Mouse (Mus musculus): ENCODE measurements around the gene Gfral. TPM values are rescaled to one million over a fixed set of nuclear protein-coding genes. Genes with fewer than 3 reads are reported as not detected.
A peak's percentile ranks its signal among the peaks of the same experiment; 100 is the strongest.

Gene Gfral
- not detected in 2 replicates for polyA plus RNA-seq (2014; fragmentation: Nextera tagmentation; extraction: Ambion mirVana)

DNA sequence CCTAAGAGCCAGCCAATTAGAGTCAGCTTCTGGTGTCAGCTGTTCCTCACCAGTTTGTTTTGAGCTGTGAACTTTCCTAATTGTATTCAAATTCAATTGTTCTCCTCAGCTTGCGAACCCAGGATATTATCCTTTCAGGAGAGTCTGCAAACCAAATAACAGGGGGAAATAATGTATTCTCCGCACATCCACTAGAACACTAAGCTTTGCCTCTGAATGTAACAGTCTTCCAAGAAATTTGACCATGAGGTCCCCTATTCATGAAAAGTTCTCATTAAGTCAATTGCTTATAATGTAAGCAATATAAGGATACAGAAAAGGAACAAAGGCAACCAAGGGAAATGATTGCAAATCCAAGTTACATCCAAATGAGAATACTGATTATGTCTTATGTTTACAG lies at the start of gene Gfral:
Gene Gfral, minus strand, starts transcription at position 101 of the 400 bp plus-strand sequence.
- H3K9ac ChIP-seq (ENCODE audit: low read depth, low read length) = no peak within 1 kb of the TSS
- no peaks in the 10 kb centered on the region for H3K36me3 ChIP-seq (ENCODE audit: control insufficient read depth, insufficient read depth, low read length)
- DNase-seq (ENCODE audit: low spot score) (no peak), ATAC-seq (ENCODE audit: low read depth) (no peak)
- WGBS = 84% methylated on average over 2 of the region's 2 CpGs
- H3K27me3 ChIP-seq (replicated peaks; ENCODE audit: control insufficient read depth, insufficient read depth, low read length) = no peaks in the 10 kb centered on the region
- no peak within 1 kb of the TSS for H3K4me3 ChIP-seq (ENCODE audit: low read depth, low read length)
- no peak within 1 kb of the TSS for H3K27ac ChIP-seq (replicated peaks; ENCODE audit: low read depth, low read length)
- no peak within 1 kb of the TSS for H3K4me2 ChIP-seq (ENCODE audit: low read depth, low read length)
- no peaks in the 10 kb centered on the region for H3K9me3 ChIP-seq (ENCODE audit: control insufficient read depth, low read length)
- no peaks in the 10 kb centered on the region for H3K4me1 ChIP-seq (ENCODE audit: control insufficient read depth, insufficient read depth, low read length)

DNA sequence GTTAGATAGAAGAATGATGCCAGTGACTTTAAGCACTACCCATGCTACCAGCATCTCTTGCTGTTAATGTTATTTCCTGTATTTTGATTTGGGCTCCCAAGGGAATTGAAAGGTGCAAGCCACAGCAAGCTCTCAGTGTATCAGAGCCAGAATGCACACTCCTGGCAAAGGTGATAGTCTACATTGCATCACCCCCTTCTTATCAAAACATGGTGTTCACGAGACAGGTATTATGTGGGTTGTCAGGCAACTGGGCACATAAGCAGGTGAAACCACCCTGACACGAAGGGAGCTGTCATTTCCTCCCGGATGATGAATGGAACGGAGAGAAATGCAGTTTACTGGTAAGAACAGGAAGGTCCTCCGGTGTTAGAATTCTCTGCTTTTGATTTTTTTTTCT lies 44.3 kb upstream of the Gfral start:
- ATAC-seq (ENCODE audit: low read depth) = no peak
- DNase-seq (ENCODE audit: low spot score) = no peak
- no peak overlapping the region for H3K9ac ChIP-seq (ENCODE audit: low read depth, low read length)
- no peaks in the 10 kb centered on the region for H3K4me1 ChIP-seq (ENCODE audit: control insufficient read depth, insufficient read depth, low read length)
- no peaks in the 10 kb centered on the region for H3K27me3 ChIP-seq (replicated peaks; ENCODE audit: control insufficient read depth, insufficient read depth, low read length)
- no peak overlapping the region for H3K27ac ChIP-seq (replicated peaks; ENCODE audit: low read depth, low read length)
- H3K4me3 ChIP-seq (ENCODE audit: low read depth, low read length) = no peak overlapping the region
- H3K4me2 ChIP-seq (ENCODE audit: low read depth, low read length) = no peak overlapping the region
- no peaks in the 10 kb centered on the region for H3K9me3 ChIP-seq (ENCODE audit: control insufficient read depth, low read length)
- 74% methylated on average over 5 of the region's 5 CpGs for WGBS
- no peaks in the 10 kb centered on the region for H3K36me3 ChIP-seq (ENCODE audit: control insufficient read depth, insufficient read depth, low read length)

DNA sequence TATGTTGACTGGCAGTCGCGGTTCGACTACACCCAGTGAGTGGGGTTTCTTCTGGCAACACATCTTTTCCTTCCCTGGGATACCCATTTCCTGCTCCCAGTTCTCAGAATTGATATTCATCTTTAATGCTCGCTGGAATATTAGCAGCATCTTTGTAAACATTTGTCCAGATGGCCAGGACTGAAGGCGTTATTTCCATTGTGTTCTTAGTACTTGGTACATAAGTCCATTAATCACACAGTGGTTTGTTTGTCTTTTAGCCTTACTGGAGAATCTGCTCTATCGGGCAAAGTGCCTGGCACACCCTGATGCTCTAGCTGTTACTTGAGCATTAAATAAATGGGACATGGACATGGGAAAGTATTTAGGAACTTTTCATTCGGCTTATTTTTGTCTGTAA lies 39.1 kb upstream of the Gfral start:
- Histone ChIP-seq H3K36me3 (ENCODE audit: control insufficient read depth, insufficient read depth, low read length) (no peaks in the 10 kb centered on the region), H3K4me3 (ENCODE audit: low read depth, low read length) (no peak overlapping the region), H3K9me3 (ENCODE audit: control insufficient read depth, low read length) (no peaks in the 10 kb centered on the region), H3K27ac (replicated peaks; ENCODE audit: low read depth, low read length) (no peak overlapping the region), H3K4me1 (ENCODE audit: control insufficient read depth, insufficient read depth, low read length) (no peaks in the 10 kb centered on the region), H3K4me2 (ENCODE audit: low read depth, low read length) (no peak overlapping the region), H3K9ac (ENCODE audit: low read depth, low read length) (no peak overlapping the region), H3K27me3 (replicated peaks; ENCODE audit: control insufficient read depth, insufficient read depth, low read length) (no peaks in the 10 kb centered on the region)
- 85% methylated on average over 7 of the region's 7 CpGs for WGBS
- ATAC-seq (ENCODE audit: low read depth) (no peak), DNase-seq (ENCODE audit: low spot score) (no peak)

DNA sequence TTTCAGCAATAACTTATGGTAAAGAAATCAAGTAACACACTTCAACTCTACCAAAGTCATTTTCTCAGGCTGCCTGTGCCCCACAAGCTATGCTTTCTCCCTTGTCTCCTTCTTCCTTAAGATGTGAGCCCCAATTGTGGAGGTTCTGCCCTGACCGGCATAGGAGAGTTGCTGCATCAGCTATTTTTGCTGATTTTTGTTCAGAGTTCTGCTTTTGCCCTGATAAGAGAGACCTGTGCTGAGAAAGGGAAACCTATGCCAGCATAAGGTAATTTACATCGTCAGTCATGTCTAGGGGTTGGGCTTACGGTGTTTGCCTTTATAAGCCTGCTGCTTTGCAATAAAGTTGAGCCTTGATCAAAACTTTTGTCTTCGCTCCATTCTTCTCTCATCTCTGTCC lies 38.7 kb upstream of the Gfral start:
- no peaks in the 10 kb centered on the region for H3K4me1 ChIP-seq (ENCODE audit: control insufficient read depth, insufficient read depth, low read length)
- no peak overlapping the region for H3K9ac ChIP-seq (ENCODE audit: low read depth, low read length)
- H3K4me2 ChIP-seq (ENCODE audit: low read depth, low read length) = no peak overlapping the region
- ATAC-seq (ENCODE audit: low read depth) = no peak
- no peaks in the 10 kb centered on the region for H3K36me3 ChIP-seq (ENCODE audit: control insufficient read depth, insufficient read depth, low read length)
- no peaks in the 10 kb centered on the region for H3K9me3 ChIP-seq (ENCODE audit: control insufficient read depth, low read length)
- no peak overlapping the region for H3K27ac ChIP-seq (replicated peaks; ENCODE audit: low read depth, low read length)
- WGBS = 90% methylated on average over 4 of the region's 4 CpGs
- DNase-seq (ENCODE audit: low spot score) = no peak
- H3K27me3 ChIP-seq (replicated peaks; ENCODE audit: control insufficient read depth, insufficient read depth, low read length) = no peaks in the 10 kb centered on the region
- H3K4me3 ChIP-seq (ENCODE audit: low read depth, low read length) = no peak overlapping the region

DNA sequence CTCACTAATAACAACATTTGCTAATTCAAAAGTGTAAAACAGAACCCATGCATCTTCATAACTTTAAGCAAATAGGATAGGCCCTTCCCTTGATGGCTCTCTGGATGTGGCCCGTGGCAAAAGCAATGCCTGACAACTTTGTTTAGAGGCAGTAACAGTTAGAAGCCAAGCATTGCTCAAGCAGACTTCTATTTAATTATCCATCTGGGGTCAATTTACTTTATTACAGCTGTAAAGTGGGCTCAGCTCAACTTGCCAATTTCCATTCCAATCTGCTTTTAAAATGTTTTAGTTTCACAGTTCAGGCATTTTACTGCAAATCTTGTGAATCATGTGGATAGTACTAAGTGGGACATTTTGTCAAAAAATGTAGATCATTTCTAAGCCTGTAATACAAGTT lies 28.9 kb upstream of the Gfral start:
- WGBS = 42% methylated on average over 1 of the region's 1 CpGs
- no peak overlapping the region for H3K4me3 ChIP-seq (ENCODE audit: low read depth, low read length)
- no peak overlapping the region for H3K27ac ChIP-seq (replicated peaks; ENCODE audit: low read depth, low read length)
- DNase-seq (ENCODE audit: low spot score) (no peak), ATAC-seq (ENCODE audit: low read depth) (no peak)
- no peak overlapping the region for H3K4me2 ChIP-seq (ENCODE audit: low read depth, low read length)
- H3K9ac ChIP-seq (ENCODE audit: low read depth, low read length) = no peak overlapping the region
- H3K4me1 ChIP-seq (ENCODE audit: control insufficient read depth, insufficient read depth, low read length) = peaks cover 1% of the 10 kb centered on the region; the same call in 1 of the 2 replicates
- H3K36me3 ChIP-seq (ENCODE audit: control insufficient read depth, insufficient read depth, low read length) = no peaks in the 10 kb centered on the region
- H3K27me3 ChIP-seq (replicated peaks; ENCODE audit: control insufficient read depth, insufficient read depth, low read length) = no peaks in the 10 kb centered on the region
- no peaks in the 10 kb centered on the region for H3K9me3 ChIP-seq (ENCODE audit: control insufficient read depth, low read length)

DNA sequence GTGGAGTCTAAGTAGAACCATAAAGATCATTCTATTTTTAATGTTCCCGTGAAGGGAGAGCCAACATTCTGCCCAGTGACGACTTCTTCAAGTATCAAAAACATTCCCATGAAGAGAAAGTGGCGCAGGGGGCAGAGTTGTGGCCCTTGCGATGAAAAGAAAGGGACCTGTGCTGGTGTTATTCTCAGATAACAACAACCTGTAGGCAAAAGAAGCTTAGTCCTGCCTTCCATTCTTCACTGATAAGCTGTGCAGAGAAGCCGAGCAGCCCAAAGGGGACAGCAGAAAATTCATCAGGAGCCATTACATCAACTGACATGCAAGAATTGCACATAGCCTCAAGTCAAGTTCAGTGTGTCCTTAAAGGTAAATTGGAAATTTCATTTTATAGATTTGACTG lies 24.5 kb upstream of the Gfral start:
- Histone ChIP-seq H3K9ac (ENCODE audit: low read depth, low read length) (no peak overlapping the region), H3K4me3 (ENCODE audit: low read depth, low read length) (no peak overlapping the region), H3K36me3 (ENCODE audit: control insufficient read depth, insufficient read depth, low read length) (no peaks in the 10 kb centered on the region), H3K27ac (replicated peaks; ENCODE audit: low read depth, low read length) (no peak overlapping the region), H3K4me1 (ENCODE audit: control insufficient read depth, insufficient read depth, low read length) (peaks cover 4% of the 10 kb centered on the region; the same call in 1 of the 2 replicates), H3K4me2 (ENCODE audit: low read depth, low read length) (no peak overlapping the region), H3K27me3 (replicated peaks; ENCODE audit: control insufficient read depth, insufficient read depth, low read length) (no peaks in the 10 kb centered on the region), H3K9me3 (ENCODE audit: control insufficient read depth, low read length) (no peaks in the 10 kb centered on the region)
- 82% methylated on average over 5 of the region's 5 CpGs for WGBS
- ATAC-seq (ENCODE audit: low read depth) (no peak), DNase-seq (ENCODE audit: low spot score) (no peak)

DNA sequence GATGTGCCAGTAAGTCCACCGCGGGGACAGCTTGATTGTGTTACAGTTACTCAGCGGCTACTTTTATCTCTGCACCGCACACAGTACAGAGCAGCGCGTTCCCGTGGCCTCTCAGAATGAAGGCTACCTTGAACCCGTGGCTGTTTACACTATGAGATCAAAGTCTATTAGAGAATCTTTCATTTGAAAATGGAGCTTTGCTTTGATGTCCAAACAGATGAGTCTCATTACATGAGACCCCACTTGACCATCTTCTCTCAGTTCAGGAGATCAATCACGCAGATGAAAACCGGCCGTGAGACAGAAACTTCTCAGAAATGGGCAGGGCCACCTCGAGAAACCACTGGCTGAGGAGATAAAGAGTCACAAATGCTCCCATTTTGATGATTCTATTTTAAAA lies 23.8 kb upstream of the Gfral start:
- no peak overlapping the region for H3K27ac ChIP-seq (replicated peaks; ENCODE audit: low read depth, low read length)
- H3K4me2 ChIP-seq (ENCODE audit: low read depth, low read length) = peak overlapping the region; percentile 80
- WGBS = 32% methylated on average over 12 of the region's 12 CpGs
- no peak for ATAC-seq (ENCODE audit: low read depth)
- H3K4me3 ChIP-seq (ENCODE audit: low read depth, low read length) = peak overlapping the region; percentile 44; the same call in 1 of the 2 replicates
- H3K9me3 ChIP-seq (ENCODE audit: control insufficient read depth, low read length) = no peaks in the 10 kb centered on the region
- peak; percentile 27 for DNase-seq (ENCODE audit: low spot score)
- 0 out of 2 replicates have a peak overlapping the region, but pooled peaks have one; percentile 22 for H3K9ac ChIP-seq (ENCODE audit: low read depth, low read length)
- H3K4me1 ChIP-seq (ENCODE audit: control insufficient read depth, insufficient read depth, low read length) = peaks cover 4% of the 10 kb centered on the region; the same call in 1 of the 2 replicates
- no peaks in the 10 kb centered on the region for H3K36me3 ChIP-seq (ENCODE audit: control insufficient read depth, insufficient read depth, low read length)
- no peaks in the 10 kb centered on the region for H3K27me3 ChIP-seq (replicated peaks; ENCODE audit: control insufficient read depth, insufficient read depth, low read length)

DNA sequence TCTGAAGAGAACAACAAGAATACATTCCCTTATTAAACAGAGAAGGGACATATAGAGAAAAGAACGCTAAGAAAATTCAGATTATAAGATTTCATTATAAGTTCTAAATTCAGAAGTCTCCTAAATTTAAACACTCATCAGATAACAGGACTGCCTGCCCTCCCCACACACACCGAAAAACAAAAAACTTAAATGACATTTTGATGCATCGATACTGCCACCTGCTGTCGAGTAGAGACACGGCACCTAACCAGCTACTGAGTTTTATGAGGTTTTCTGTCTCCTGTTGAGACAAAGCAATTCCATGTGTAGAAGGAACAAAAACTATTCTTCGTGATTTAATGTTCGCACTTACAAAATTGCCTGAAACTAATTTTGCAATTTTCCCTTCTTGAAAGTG lies 23.2 kb upstream of the Gfral start:
- H3K36me3 ChIP-seq (ENCODE audit: control insufficient read depth, insufficient read depth, low read length) = no peaks in the 10 kb centered on the region
- peaks cover 4% of the 10 kb centered on the region; the same call in 1 of the 2 replicates for H3K4me1 ChIP-seq (ENCODE audit: control insufficient read depth, insufficient read depth, low read length)
- H3K27me3 ChIP-seq (replicated peaks; ENCODE audit: control insufficient read depth, insufficient read depth, low read length) = no peaks in the 10 kb centered on the region
- peak overlapping the region; percentile 81; the same call in 1 of the 2 replicates for H3K27ac ChIP-seq (replicated peaks; ENCODE audit: low read depth, low read length)
- ATAC-seq (ENCODE audit: low read depth) (peak; percentile 83; the same call in 1 of the 2 replicates), DNase-seq (ENCODE audit: low spot score) (peak; percentile 89)
- peak overlapping the region; percentile 44 for H3K4me3 ChIP-seq (ENCODE audit: low read depth, low read length)
- peak overlapping the region; percentile 80 for H3K4me2 ChIP-seq (ENCODE audit: low read depth, low read length)
- no peaks in the 10 kb centered on the region for H3K9me3 ChIP-seq (ENCODE audit: control insufficient read depth, low read length)
- 1% methylated on average over 7 of the region's 7 CpGs for WGBS
- peak overlapping the region; percentile 64; the same call in 1 of the 2 replicates for H3K9ac ChIP-seq (ENCODE audit: low read depth, low read length)

DNA sequence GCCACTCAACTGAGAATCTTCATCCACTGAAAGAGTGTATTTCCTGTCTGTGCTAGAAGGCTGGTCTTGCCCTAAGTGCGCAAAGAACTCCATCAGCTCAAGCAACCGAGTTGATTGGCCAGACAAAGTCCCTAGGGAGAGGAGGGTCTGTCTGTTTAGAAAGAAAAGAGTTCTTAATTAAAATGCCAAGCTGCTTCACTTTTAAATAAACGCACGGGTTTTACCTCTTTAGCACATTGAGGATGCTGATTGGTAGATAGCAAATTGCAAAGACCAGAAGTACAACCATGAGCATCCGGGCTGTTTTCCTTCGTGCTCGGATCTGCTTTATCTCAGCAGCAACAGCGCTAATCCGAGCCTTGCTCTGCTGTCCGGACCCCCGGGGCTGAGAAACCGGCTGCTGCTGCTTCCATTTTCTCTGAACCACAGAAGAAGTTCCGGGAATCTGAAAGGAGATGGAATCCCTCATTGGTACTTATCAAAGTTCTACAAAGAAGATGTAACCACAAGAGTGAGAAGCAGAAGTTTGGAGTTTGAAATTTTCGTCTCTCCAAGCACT lies 22.6 kb upstream of the Gfral start:
- no peaks in the 10 kb centered on the region for H3K36me3 ChIP-seq (ENCODE audit: control insufficient read depth, insufficient read depth, low read length)
- ATAC-seq (ENCODE audit: low read depth) = peak; percentile 87
- peak overlapping the region; percentile 64 for H3K9ac ChIP-seq (ENCODE audit: low read depth, low read length)
- WGBS = under 1% methylated on average over 14 of the region's 14 CpGs
- peak overlapping the region; percentile 80 for H3K4me2 ChIP-seq (ENCODE audit: low read depth, low read length)
- no peaks in the 10 kb centered on the region for H3K9me3 ChIP-seq (ENCODE audit: control insufficient read depth, low read length)
- H3K27ac ChIP-seq (replicated peaks; ENCODE audit: low read depth, low read length) = peak overlapping the region; percentile 81
- H3K4me3 ChIP-seq (ENCODE audit: low read depth, low read length) = peak overlapping the region; percentile 44
- H3K4me1 ChIP-seq (ENCODE audit: control insufficient read depth, insufficient read depth, low read length) = peaks cover 4% of the 10 kb centered on the region; the same call in 1 of the 2 replicates
- peak; percentile 82 for DNase-seq (ENCODE audit: low spot score)
- H3K27me3 ChIP-seq (replicated peaks; ENCODE audit: control insufficient read depth, insufficient read depth, low read length) = no peaks in the 10 kb centered on the region

Measured in embryonic facial prominence, embryonic 14.5 days (tissue).